Mouse (Mus musculus) olfactory bulb, adult 2 months (tissue): Measurements from ENCODE around the gene Tctn3.

Source experiments
- CTCF ChIP-seq: fragments of 200-500 bp; IDR thresholded peaks from 2 replicates; pipeline ENCODE4 v1.5.1; 2012; ENCODE audit warnings: low read depth, mild to moderate bottlenecking, low read length, moderate library complexity; ENCODE audit not compliant: insufficient read depth
- POLR2A ChIP-seq: fragments of 200-500 bp; IDR thresholded peaks from 2 replicates; pipeline ENCODE4 v1.6.1; 2012; ENCODE audit warnings: mild to moderate bottlenecking, low read depth, low read length, moderate library complexity; ENCODE audit not compliant: insufficient read depth

- 0 out of 2 replicates have a peak, but pooled peaks have one; percentile 25 for TF ChIP-seq POLR2A
- TF ChIP-seq CTCF: no peak
These were observed 23.8 kb downstream of the Tctn3 start, which contains the start of gene Aldh18a1 for GRCm38 (mm10) chr19:40588293-40588654.
